Mouse (Mus musculus) v-Abl transformed pro-B cells (cell line): Measurements from ENCODE around the gene Arhgef5.
"Not testable (repeated sequence)": the region's sequence is repeated elsewhere in the genome, so short reads cannot be mapped to it uniquely, and the experiment has no call there.

Source experiments
- in situ Hi-C, 2 experiments: fragments of 400-800 bp; cut with MboI; formaldehyde crosslinking; loops; one replicate each; pipeline ENCODE4 v1.15.1; 2025; ENCODE audit not compliant: unreplicated experiment in 2 of 2

Gene Arhgef5

DNA sequence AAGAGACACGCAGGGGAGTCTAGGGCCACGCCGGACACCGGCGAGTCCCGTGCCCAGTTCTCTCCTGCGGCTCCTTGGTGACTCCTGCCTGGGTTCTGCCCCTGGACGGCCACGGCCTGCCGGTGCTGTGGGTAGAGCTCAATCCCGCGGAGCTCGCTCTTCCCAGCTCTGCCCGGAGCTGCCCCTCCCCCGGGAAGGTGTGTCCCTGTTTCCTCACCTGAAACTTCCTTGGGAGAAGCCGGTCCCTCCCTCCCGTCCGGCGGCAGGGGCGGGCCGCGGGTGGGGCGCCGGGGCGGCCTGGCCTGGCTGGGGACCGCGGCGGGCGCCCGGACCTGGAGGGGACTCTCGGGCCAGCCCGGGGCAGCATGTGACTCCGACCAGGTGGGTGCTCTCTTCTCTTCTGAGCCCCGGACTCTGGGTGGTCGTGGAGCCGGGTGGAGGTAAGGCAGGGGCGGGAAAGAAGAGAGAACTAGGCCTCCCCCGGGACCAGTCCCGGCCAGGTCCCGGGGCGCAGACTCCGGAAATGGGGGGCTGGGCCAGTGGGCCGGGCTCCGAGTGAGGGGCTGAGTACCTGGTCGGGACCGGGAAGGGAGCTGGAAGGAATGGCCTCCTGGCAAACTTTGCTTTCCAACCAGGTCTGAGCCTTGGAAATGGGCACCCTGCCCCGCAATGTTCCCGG, at the start of gene Arhgef5:
Gene Arhgef5 (plus strand): TSS at position 220 of the 679 bp plus-strand sequence.
- in situ Hi-C loops: no loop called here

DNA sequence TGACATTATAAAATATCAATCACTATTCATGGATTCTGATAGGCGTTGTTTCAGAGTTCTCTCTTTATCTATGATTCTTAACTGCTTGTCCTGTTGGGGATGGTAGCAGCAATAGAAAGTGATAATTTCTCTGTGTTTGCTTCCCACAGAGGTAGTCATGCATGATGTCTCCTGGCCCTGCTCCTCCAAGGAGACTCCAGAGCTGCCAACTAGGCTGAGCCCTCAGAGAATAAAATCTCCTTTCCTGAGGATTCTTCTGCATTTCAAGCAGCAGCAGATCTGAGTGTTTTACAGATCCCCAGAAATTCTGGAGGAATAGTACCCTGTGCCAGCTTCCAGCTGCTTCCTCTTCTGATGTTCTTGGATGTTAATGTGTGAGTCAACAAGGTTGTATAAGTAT, 34.1 kb upstream of the Arhgef5 start, which contains the start of gene Olfr47:
Gene Olfr47 (plus strand): TSS at position 275 of the 400 bp plus-strand sequence.
- in situ Hi-C loops: not testable (repeated sequence)

DNA sequence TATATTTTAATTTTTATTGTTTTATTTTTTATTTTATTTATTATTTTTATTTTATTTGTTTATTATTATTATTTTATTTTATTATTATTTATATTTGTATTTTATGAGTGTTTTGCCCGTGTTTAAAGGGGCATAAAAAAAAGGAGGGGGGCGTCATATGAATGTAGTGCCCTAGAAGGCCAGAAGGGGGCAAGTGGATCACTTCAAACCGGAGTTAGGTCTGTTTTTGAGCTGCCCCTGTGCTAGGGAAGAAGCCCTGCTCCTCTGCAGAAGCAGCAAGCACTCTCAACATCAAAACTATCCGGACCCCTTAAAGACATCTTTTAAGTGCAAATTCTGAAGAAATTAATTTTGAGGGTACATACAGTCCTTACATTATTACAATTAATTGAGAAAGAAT, 23.3 kb upstream of the Arhgef5 start:
- in situ Hi-C loops: no loop called here

DNA sequence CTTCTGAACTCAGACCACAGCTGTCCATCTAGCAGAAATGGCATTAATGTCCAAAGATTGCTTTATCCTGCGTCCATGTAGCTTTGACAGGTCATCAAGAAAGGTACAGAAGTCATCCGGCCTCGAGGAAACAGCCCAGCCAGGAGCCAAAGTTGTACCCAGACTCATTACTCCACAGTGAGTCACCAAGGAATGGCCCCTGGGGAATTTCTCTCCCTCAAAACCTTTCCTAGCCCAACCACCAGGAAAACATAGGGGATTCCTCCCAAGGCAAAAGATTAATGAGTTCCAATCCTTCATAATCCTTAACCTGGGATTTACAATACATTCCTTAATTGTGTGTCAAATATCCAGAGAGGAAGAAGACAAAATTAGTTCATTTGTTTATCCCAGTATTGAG, 18.0 kb upstream of the Arhgef5 start:
- in situ Hi-C loops: no loop called here

DNA sequence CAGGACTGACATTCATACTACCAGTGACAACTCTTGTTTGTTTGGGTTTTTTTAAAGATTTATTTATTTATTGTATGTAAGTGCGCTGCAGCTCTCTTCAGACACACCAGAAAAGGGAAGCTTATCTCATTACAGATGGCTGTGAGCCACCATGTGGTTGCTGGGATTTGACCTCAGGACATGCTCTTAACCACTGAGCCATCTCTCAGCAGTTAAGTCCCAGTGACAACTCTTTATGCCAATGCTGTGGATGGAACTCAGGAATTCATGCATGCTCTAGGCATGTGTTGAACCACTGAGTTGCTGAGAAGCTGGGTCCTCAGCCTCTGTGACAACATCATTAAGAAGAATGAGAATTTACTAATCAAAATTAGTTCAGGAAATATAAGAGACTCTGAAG, 12.4 kb upstream of the Arhgef5 start:
- in situ Hi-C loops: no loop called here

DNA sequence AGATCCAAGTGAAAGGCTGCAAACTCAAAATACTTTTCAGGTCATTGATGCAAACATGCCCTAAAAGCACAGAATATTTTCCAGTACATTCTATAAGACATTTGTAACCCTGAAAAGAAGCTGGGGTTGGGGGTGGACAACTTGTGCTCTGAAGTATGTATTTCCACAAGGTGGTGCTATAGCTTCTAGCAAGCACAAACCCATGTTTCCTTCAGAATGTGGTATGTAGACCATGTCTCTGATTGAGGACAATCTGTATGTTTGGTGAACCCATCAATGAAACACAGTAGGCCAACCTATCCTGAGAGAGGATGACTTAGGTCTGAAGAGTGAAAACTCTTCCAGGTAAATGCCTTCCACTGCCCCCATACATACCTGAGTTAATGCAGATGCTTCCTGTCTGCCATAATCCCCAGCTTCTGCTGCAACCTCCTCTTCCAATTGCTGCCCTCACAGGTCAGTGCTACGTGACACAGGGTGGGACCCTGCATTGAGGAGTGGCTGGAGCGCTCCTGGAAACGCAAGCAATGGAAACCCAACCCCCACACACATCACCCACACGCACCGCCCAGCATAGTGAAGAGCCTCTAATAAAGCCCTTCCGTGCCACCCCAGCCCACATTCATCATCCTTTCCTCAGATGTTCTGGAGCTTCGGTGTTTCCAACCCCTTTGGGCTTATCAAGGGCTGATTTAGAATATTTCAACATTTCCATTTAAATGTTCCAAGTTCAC, 11.0 kb upstream of the Arhgef5 start:
- in situ Hi-C loops: no loop called here

DNA sequence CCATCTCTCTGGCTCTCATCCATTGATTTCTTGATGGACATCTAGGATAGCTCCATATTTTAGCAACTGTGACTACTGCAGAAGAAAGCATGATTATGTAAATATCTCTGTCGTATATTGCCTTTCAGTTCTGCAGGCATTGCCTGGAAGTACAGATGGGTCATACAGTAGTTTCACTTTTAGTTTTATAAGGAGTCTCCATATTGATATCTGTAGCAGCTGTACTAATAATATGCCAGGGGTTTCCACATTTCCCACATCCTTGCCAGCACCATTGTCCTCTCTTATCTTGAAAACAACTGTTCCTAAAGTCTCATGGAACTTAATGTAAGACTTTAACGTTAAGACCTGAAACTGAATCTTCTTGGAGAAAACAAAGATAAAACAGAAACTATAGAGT, 4.6 kb upstream of the Arhgef5 start:
- in situ Hi-C loops: no loop called here

DNA sequence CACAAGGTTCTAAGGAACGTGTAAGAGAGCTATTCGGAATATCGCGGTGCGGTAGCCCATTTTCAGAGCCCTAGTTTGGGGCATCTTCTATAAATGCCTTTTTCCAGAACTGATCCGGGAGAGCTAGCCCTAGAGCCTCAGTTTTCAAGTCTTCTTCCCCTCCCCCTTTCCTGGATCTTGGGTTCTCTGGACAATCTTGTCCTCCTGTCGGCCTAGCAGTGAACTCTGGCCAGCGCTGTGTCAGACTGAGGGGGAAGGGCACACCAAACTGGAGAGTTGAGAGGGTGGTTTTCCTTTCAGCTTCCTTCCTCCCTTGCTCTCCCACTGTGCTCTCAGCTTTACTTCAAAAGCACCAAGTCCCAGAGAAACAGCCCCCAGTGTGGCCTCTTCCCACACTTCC, 974 bp downstream of the Arhgef5 start:
- in situ Hi-C loops: no loop called here

DNA sequence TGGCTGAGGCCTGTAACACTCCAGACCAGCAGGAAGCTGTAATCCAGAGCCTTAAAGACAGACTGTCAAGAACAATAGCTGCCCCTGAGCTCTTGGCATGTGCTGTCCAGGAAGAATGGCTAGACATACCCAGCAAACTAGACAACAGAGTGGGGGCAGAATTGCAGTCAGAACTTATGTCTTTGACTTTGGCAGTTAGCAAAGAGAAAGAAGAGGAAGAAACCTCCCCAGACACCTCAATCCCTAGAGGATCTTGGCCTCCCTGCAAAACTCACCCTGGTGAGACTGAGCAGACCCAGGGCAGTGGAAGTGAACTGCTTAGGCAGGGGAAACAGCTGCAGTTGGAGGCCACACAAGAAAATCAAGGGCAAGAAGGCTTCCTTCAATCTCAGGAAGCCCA, 7.2 kb downstream of the Arhgef5 start:
- in situ Hi-C loops: no loop called here

DNA sequence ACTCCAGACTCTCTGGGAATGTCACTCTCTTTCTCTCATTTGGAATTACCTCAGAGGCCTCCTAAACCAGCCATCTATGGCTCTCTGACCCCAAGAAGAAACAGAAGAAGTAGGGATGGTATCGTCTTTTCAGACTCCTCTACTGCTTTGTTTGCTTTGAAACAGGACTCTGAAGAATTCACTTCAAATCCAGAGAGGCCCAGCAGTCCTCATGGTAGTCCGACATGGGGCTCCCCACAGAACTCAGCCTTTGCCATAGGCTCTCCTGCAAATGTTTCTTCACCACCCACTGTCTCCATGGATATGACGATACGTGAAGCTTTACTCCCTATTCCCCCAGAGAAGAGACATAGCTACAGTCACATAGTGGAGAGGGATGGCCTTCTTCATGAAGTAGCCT, 8.7 kb downstream of the Arhgef5 start:
- in situ Hi-C loops: no loop called here

DNA sequence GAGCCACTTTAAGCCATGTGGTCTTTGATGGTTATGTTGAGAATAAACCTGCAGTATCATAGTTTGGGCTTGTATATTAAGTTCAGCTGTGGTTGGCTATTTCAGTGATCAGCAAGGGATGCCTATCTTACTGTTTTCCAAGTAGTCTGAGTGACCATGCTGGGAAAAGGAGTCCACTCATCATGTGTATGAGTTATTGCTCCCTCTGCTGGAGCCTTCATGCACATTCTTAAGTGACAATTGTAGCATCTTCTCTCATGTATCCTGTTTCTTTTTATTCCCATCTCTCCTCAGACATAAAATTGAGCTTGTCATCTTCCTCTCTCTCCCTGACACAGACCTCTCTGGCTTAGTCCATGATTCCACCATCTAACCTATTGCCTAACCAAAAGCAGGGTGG, 12.9 kb downstream of the Arhgef5 start:
- in situ Hi-C loops: no loop called here

DNA sequence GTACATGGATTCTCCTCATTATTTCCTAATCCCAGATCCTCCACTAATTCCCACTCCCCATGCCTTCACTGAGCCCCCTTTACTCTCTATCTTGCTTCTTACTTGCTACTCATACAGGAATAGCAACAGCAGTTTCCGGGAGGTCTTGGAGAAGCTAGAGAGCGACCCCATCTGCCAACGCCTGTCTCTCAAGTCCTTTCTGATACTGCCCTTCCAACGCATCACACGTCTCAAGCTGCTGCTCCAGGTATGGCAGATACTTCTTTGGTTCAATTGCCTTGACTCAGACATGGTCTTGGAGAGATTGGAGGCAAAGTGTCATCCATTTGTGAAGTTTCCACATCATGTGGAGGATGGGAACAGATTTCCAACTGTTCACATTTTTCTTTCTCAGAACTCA, 15.1 kb downstream of the Arhgef5 start:
- in situ Hi-C loops: no loop called here

DNA sequence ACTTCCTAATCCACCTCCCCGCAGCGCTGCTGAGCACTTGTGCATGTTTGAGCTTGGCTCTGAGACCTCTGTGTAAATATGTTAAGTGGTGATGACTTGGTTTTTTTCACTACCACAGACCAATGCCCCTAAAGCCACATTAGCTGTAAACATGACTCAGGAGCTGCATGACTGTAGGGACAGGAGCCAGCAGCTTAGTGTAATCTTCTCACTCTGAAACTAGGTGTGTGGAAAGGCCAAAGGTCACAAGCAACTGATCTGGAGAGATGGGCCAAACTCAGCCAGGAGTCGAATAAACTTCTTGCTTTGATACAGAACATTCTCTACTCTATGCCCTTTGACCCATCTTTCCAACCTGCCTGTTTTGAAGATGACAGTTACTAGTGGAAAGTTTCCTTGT, 26.7 kb downstream of the Arhgef5 start:
- in situ Hi-C loops: no loop called here

DNA sequence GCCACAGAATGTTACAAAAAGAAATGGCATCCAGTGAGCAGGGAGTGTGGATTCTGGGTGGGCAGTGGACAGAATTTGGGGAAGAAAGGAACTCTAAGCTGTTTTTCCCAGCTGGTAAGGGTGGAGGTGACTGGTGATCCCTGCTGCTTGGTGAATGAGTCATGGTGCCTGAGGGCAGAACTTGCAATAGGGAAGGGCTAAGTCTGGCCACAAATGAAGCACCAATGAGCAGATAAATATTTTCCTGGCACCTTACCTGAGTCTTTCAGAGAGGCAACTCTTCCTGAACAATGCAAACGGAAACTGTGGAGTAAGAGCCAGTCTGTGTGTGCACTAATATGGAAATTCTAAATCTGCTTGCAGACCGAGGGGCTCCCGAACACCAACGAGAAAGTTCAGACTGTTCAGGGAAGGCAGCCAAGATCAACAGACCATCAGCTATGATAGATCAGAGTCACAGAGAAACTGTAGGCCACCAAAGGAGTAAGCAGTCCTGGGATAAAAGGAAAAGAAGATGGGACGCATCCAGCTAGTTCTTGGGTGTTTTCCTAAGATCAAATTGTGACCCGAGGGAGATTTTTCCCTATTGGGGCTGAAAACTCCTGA, 27.2 kb downstream of the Arhgef5 start:
- in situ Hi-C loops: no loop called here

DNA sequence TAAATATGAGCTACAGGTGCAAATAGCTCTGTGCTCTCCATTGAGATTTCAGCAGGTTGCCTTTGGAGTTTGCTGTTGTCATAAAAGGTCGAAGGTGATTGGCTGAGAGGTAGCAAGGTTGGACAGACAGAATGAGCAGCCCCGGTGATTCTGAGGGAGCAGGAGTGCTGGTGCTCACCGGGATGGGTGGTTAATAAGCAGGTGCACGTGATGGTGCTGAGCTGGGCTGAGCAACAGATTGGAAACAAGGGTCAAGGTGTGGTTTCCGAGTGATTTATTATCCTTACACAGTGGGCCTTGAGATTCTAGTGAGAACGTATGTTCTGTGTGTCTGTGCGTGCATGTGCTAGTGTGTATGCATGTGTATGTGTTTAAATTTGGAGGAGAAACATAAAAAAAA, 27.8 kb downstream of the Arhgef5 start:
- in situ Hi-C loops: no loop called here

DNA sequence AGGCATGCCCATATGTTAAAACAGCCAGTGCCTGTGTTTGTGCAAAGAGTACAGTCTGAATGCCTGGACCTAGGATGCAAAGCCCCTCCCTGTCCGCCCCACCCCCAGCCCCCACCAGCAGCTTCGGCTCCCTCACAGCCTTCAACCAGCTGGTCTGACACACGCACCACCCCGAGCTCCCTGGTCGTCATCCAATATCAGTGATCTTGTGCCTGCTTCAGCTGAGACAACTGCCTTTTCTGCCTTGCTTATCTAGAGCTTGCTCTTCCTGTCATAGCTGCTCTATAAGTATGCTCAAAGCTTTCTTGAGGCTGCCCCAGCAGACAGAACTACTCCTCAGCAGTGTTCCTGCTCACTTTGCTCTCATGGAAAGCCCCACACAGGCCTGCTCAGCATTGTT, 30.5 kb downstream of the Arhgef5 start:
- in situ Hi-C loops: no loop called here

DNA sequence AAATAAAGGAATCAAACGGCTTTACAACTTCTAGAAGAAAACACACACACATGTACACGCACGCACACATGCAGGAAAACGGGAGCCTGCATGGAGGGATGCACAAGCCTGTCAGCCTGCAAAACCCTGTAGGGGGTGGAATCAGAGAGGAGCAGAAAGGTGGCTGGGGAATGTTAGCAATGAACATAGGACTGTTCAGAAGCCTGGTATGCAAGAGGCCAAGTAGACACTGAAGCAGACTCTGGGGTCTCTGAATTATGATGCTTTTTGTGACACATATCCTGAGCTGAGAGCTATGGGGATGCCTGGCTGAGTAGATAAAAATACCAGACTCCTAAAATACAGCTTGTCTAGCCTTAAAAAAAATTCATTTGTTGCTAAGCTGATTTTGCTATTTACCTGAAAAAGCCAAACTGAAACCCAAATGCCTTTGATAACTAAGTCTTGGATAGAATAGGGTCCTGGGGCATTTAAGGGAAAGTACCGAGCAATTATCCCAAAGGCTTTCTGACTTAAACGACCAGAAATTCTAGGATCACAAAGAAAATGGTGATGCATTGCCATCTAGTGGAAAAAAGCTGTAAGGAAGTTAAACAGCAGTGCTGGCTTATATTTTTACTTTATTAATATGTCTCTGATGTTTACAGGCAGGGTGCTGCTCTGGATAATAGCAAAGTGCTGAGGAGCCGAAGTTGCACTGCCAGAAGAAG, 31.6 kb downstream of the Arhgef5 start:
- in situ Hi-C loops: no loop called here

DNA sequence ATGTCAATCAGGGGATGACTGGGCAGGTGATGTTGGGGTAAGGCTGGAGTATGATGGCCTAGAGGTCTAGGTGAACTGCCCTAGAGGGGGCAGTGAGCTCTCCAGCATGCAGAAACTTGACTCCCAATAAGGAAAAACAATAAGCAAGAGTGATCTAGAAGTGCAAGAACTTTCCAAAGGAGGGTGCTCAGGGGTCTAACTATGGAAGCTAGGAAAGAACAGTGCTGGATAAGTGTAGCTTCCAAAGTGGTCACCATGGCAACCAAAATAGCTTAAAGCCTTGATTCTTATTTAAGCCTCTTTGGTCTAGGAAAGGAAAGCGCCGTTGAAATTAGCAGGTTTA, 32.1 kb downstream of the Arhgef5 start:
- in situ Hi-C loops: no loop called here

DNA sequence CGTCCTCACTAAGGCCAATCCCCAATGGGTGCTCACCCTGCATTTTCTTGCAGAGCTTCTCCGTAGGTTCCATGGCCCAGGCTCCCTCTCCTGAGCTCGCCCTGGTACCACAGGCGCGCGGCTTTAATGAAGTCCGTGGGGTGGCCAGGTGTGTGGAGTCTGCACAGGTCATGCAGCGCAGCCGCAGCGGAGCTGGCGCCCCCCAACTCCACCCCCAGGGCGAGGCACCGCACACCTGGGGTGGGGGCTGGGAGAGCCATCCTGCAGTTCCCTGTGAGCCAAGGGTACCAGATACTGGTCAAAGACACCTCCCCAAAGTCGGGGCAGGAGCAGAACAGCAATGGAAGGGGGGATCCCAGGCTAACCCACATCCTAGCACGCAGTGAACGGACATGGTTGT, 44.1 kb downstream of the Arhgef5 start, which contains the start of gene Nobox:
Gene Nobox (minus strand): TSS at position 101 of the 400 bp plus-strand sequence.
- in situ Hi-C loops: no loop called here

DNA sequence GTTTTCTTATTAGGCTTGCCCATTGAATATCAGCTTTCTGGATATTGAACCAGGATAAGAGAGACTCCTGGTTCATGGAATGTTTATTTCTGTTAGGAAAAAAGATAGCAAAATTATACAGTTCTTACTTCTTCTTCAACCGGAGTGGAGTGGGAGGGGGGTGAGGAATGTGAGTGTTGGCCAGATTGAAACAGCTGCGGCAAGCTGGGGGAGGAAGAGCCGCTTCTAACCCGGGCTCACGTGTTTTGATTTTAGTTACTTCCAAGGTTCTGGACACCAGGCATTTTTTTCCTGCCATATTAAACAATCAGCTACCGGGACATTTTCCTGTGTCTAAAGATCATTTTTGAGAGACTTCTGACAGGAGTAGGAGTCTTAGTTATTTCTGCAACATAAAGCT, 44.7 kb downstream of the Arhgef5 start:
- in situ Hi-C loops: no loop called here

DNA sequence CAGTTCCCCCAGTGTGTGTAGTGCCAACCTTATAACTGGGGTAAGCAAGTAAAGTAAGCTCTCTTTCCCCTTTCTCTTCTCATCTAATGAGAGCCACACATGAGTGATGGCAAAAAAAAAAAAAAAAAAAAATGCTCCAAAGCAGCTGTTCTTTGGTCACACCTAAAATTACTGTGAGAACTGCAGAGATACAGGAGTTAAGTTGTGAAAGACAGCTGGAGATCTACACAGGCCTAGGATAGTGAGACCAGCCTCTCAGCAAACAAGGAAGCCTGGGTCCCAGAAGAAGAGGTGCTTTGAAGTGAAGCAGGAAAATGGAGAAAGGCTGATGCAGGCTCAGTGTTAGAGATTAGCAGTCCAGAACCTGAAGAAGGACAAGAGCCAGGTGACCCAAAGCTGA, 47.2 kb downstream of the Arhgef5 start:
- in situ Hi-C loops: no loop called here
